Mouse (Mus musculus): ENCODE results near the gene Pabpc4. TPM values are rescaled to one million over a fixed set of nuclear protein-coding genes. Genes with fewer than 3 reads are reported as not detected.

Gene Pabpc4
- total and polyA plus RNA-seq, 3 experiments: 206 to 444 (median 318) TPM

GRCm38 (mm10) chr4:123323534-123323933, 61.4 kb downstream of the Pabpc4 start, which contains the start of gene Oxct2a:
Gene Oxct2a, minus strand, starts transcription at chr4:123323634.
- no peak within 1 kb of the TSS for H3K9ac ChIP-seq (ENCODE audit: insufficient read depth, low read depth)
- no peak within 1 kb of the TSS for H3K27ac ChIP-seq (ENCODE audit: insufficient read depth, low read depth)
- H3K36me3 ChIP-seq (replicated peaks in 1 of 2; ENCODE audit: control insufficient read depth in 1 of 2, insufficient read depth in 1 of 2, low read length in 1 of 2): peaks cover 0 to 2% of the 10 kb centered on the region in 2 experiments
- in situ Hi-C loops (cut with MboI; ENCODE audit: low pct_ligation_motif_present, low pct_unique_long_range_greater_than_20kb, low sequenced_read_pairs) (no loop called here), dilution Hi-C loops (cut with MboI; ENCODE audit: extremely low pct_ligation_motif_present, extremely low pct_unique_long_range_greater_than_20kb, low sequenced_read_pairs) (no loop called here)
- DNase-seq (ENCODE audit: extremely low read depth): no peak
- no peaks in the 10 kb centered on the region for H3K4me1 ChIP-seq (ENCODE audit: control insufficient read depth in 1 of 2, insufficient read depth in 2 of 2)
- H3K27me3 ChIP-seq (replicated peaks): no peaks in the 10 kb centered on the region
- H3K79me2 ChIP-seq (replicated peaks; ENCODE audit: control insufficient read depth, extremely low read depth, insufficient read depth, poor library complexity, severe bottlenecking): no peaks in the 10 kb centered on the region
- no peak within 1 kb of the TSS for H3K4me2 ChIP-seq (ENCODE audit: insufficient read depth, low read depth, poor library complexity, severe bottlenecking)
- TF ChIP-seq MEF2A (IDR thresholded peaks at IDR 0.05; ENCODE audit: borderline replicate concordance, low read depth, low read length): no peak
- no peak for TF ChIP-seq MAFK (IDR thresholded peaks at IDR 0.05; ENCODE audit: insufficient replicate concordance, low read length)
- no peak for TF ChIP-seq SIN3A (IDR thresholded peaks at IDR 0.05; ENCODE audit: low read length)
- TF ChIP-seq GABPA (IDR thresholded peaks at IDR 0.05; ENCODE audit: insufficient replicate concordance, low read depth, low read length): no peak
- TF ChIP-seq EP300 (IDR thresholded peaks at IDR 0.05; ENCODE audit: low read length): no peak
- TF ChIP-seq CHD1 (IDR thresholded peaks at IDR 0.05; ENCODE audit: low read depth, low read length): no peak
- TF ChIP-seq NRF1 (IDR thresholded peaks at IDR 0.05; ENCODE audit: low read depth, low read length): no peak
- no peak for TF ChIP-seq SMC3 (IDR thresholded peaks at IDR 0.05; ENCODE audit: low read depth, low read length)
- TF ChIP-seq POLR2AphosphoS2 (IDR thresholded peaks at IDR 0.05; ENCODE audit: low read depth, low read length): no peak
- no peak for TF ChIP-seq E2F4 (IDR thresholded peaks at IDR 0.05; ENCODE audit: insufficient replicate concordance, low read depth, low read length)
- no peak for TF ChIP-seq ETS1 (conservative IDR thresholded peaks at IDR 0.05; ENCODE audit: low read depth, low read length)
- no peak for TF ChIP-seq TCF12 (IDR thresholded peaks at IDR 0.05; ENCODE audit: low read depth, low read length)
- TF ChIP-seq ZKSCAN1 (IDR thresholded peaks at IDR 0.05; ENCODE audit: borderline replicate concordance, low read depth, low read length): no peak
- TF ChIP-seq TBP (conservative IDR thresholded peaks at IDR 0.05; ENCODE audit: low read depth, low read length): no peak
- TF ChIP-seq CHD2 (IDR thresholded peaks at IDR 0.05; ENCODE audit: low read length): no peak
- TF ChIP-seq KAT2A (IDR thresholded peaks at IDR 0.05; ENCODE audit: insufficient replicate concordance, low read length): no peak
- peaks cover 2% of the 10 kb centered on the region for H3K9me3 ChIP-seq (replicated peaks; ENCODE audit: low read length)
- H3K4me3 ChIP-seq (replicated peaks in 1 of 3; ENCODE audit: low read depth in 2 of 3, low read length in 2 of 3, poor library complexity in 1 of 3): no peak within 1 kb of the TSS

- Histone ChIP-seq H3K4me1 (ENCODE audit: control insufficient read depth in 1 of 2, insufficient read depth in 2 of 2) (no peaks in the 10 kb centered on the region), H3K9ac (ENCODE audit: insufficient read depth, low read depth) (no peak overlapping the region), H3K4me2 (ENCODE audit: insufficient read depth, low read depth, poor library complexity, severe bottlenecking) (no peak overlapping the region), H3K27ac (ENCODE audit: insufficient read depth, low read depth) (no peak overlapping the region), H3K4me3 (replicated peaks in 1 of 3; ENCODE audit: low read depth in 2 of 3, low read length in 2 of 3, poor library complexity in 1 of 3) (no peak overlapping the region), H3K27me3 (replicated peaks) (no peaks in the 10 kb centered on the region), H3K79me2 (replicated peaks; ENCODE audit: control insufficient read depth, extremely low read depth, insufficient read depth, poor library complexity, severe bottlenecking) (no peaks in the 10 kb centered on the region), H3K36me3 (replicated peaks in 1 of 2; ENCODE audit: control insufficient read depth in 1 of 2, insufficient read depth in 1 of 2, low read length in 1 of 2) (peaks cover 0 to 2% of the 10 kb centered on the region in 2 experiments), H3K9me3 (replicated peaks; ENCODE audit: low read length) (peaks cover 2% of the 10 kb centered on the region)
- DNase-seq (ENCODE audit: extremely low read depth): no peak
- TF ChIP-seq CTCF (conservative IDR thresholded peaks at IDR 0.05 in 1 of 2, IDR thresholded peaks at IDR 0.05 in 1 of 2; ENCODE audit: low read depth in 2 of 2, low read length in 2 of 2) (no peak), SMC3 (IDR thresholded peaks at IDR 0.05; ENCODE audit: low read depth, low read length) (no peak), ZNF384 (IDR thresholded peaks at IDR 0.05; ENCODE audit: low read depth, low read length) (no peak), USF2 (conservative IDR thresholded peaks at IDR 0.05; ENCODE audit: low read depth, low read length) (no peak), RAD21 (IDR thresholded peaks at IDR 0.05; ENCODE audit: low read depth, low read length) (no peak), ZMIZ1 (IDR thresholded peaks at IDR 0.05; ENCODE audit: low read depth, low read length) (no peak), CHD1 (IDR thresholded peaks at IDR 0.05; ENCODE audit: low read depth, low read length) (no peak), PAX5 (IDR thresholded peaks at IDR 0.05; ENCODE audit: low read length) (no peak), JUN (IDR thresholded peaks at IDR 0.05; ENCODE audit: insufficient read depth, low read depth, low read length) (no peak), ELF1 (IDR thresholded peaks at IDR 0.05; ENCODE audit: low read depth, low read length) (no peak), ZKSCAN1 (IDR thresholded peaks at IDR 0.05; ENCODE audit: borderline replicate concordance, low read depth, low read length) (no peak), TCF12 (IDR thresholded peaks at IDR 0.05; ENCODE audit: low read depth, low read length) (no peak), E2F4 (IDR thresholded peaks at IDR 0.05; ENCODE audit: insufficient replicate concordance, low read depth, low read length) (no peak), MAFK (IDR thresholded peaks at IDR 0.05; ENCODE audit: insufficient replicate concordance, low read length) (no peak), ETS1 (conservative IDR thresholded peaks at IDR 0.05; ENCODE audit: low read depth, low read length) (no peak), UBTF (IDR thresholded peaks at IDR 0.05; ENCODE audit: low read depth, low read length) (no peak), KAT2A (IDR thresholded peaks at IDR 0.05; ENCODE audit: insufficient replicate concordance, low read length) (no peak), POLR2A (IDR thresholded peaks at IDR 0.05; ENCODE audit: low read depth, low read length) (no peak), MAX (IDR thresholded peaks at IDR 0.05; ENCODE audit: low read length) (no peak)
- in situ Hi-C loops (cut with MboI; ENCODE audit: low pct_ligation_motif_present, low pct_unique_long_range_greater_than_20kb, low sequenced_read_pairs): no loop called here
- dilution Hi-C loops (cut with MboI; ENCODE audit: extremely low pct_ligation_motif_present, extremely low pct_unique_long_range_greater_than_20kb, low sequenced_read_pairs): no loop called here
Measured at GRCm38 (mm10) chr4:123326087-123326486, 63.9 kb downstream of the Pabpc4 start.
